Mouse (Mus musculus) T-helper 2 cell (primary cell): ENCODE data around the gene Gm45213.
"Not testable (repeated sequence)": the region's sequence is repeated elsewhere in the genome, so short reads cannot be mapped to it uniquely, and the experiment has no call there.

Experiments
- in situ Hi-C: fragments of 300-600 bp; cut with MboI, MseI; formaldehyde crosslinking; loops from one replicate; pipeline ENCODE4 v1.15.1; 2025; ENCODE audit warnings: high pct_unique_total_duplicates

Gene Gm45213

DNA sequence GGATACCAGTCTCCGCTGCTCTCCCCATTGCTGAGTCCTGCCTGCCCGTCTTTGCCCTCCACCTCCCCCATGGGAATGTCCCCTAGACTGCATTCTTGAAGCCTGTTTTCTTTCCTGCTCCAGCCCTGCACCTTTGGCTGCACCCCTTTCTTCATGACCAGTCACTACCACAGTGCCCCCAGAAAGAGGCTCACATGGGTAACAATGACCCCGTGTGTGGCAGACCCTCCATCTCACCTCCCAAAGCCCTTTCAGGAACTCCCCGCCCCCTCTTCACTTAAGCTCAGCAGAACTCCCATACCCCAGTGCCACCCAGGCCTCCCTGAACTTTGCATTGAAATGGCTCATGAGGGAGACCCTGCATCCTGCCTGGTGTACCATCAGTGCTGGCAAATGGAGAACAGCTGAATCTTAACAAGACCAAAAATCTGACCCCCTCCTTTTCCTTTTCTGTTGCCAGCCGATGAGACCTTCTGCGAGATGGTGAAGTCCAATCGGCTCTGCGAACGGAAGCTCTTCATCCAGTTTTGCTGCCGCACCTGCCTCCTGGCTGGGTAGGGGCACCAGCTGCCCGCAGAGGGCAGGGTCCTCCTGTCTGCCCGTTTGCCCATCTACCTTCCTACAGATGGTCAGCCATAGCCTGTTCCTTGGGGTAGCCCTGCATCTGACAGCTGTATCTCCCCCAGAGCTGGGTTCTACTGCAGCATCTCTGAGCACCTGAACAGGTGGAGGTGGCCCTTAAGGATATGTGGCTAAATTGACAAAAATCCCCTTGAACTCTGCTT lies 5.2 kb downstream of the Gm45213 start:
- in situ Hi-C loops: loop anchor here (25.0 kb wide), 1 partner anchor 711 kb away; no protein-coding TSS in a partner anchor

DNA sequence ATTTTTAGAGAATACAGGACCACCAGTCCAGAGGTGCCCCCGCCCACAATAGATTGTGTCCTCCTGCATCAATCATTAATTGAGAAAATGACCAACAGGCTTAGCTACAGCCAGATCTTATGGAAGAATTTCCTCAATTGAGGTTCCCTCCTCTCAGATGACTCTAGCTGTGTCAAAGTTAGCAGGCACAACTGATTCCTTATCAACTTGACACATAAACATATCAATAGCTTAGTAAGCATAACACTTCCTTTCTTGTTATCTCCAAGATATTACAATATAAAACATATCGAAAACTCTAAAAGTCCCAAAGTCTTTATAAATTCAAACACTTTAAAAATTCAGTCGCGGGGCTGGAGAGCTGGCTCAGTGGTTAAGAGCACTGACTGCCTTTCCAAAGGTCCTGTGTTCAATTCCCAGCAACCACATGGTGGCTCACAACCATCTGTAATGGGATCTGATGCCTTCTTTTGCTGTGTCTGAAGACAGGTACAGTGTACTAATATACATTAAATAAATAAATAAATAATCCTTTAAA lies 10.6 kb downstream of the Gm45213 start:
- in situ Hi-C loops: loop anchor here (5.0 kb wide), 1 partner anchor 352 kb away; no protein-coding TSS in a partner anchor

- in situ Hi-C loops: not testable (repeated sequence)
These were observed 12.0 kb downstream of the Gm45213 start for GRCm38 (mm10) chr7:66055356-66055755.

DNA sequence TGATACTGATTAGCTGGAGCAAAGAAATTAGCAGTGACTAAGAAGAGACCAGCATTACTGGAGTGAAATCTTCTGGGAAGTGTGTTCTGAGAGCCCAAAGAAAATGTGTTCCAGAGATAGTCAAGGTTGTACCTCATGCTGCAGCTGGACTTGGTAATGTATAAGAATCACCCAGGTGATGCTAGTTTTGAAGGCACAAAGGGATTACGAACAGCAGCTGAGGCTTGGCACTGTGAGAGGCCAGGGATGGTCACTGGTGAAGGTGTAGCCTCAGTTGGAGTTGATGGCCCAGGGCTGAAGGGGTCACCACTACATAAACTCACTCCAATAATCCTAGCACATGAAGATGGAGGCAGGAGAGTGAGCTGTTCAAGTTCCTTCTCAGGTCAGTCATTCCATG lies 15.3 kb downstream of the Gm45213 start, which contains the start of gene Snrpa1:
Gene Snrpa1 (plus strand): TSS at position 301 of the 400 bp plus-strand sequence.
- in situ Hi-C loops: no loop called here

- in situ Hi-C loops: no loop called here
These were observed 16.9 kb downstream of the Gm45213 start for GRCm38 (mm10) chr7:66060066-66060956.

DNA sequence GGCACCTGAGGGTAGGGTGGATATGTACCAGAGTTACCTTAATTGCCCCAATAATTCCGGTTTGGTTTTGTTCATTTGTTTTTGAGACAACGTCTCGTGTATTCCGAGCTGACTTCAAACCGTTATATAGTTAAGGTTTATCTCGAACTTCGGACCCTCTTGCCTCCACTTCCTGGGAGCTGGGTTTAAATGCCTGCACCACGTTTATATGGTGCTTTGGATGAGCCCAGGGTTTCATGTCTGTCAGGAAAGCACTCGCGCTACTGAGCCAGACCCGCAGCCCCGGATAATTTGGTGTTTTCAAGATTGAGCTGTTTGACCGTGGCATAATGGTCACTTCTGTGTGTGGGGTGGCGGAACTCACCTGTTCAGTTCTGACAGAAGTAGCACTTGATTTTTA lies 17.7 kb downstream of the Gm45213 start:
- in situ Hi-C loops: no loop called here

- in situ Hi-C loops: loop anchor here (25.0 kb wide), 1 partner anchor 1689 kb away; the partner anchor contains the start of genes Mcee and Mphosph10
These were observed 33.0 kb downstream of the Gm45213 start for GRCm38 (mm10) chr7:66076411-66076810.

- in situ Hi-C loops: loop anchor here (25.0 kb wide), 1 partner anchor 1692 kb away; the partner anchor contains the start of genes Mcee and Mphosph10
These were observed 36.2 kb downstream of the Gm45213 start, which contains the start of gene Selenos for GRCm38 (mm10) chr7:66079364-66080230. Gene Selenos, plus strand, starts transcription at chr7:66079649.

DNA sequence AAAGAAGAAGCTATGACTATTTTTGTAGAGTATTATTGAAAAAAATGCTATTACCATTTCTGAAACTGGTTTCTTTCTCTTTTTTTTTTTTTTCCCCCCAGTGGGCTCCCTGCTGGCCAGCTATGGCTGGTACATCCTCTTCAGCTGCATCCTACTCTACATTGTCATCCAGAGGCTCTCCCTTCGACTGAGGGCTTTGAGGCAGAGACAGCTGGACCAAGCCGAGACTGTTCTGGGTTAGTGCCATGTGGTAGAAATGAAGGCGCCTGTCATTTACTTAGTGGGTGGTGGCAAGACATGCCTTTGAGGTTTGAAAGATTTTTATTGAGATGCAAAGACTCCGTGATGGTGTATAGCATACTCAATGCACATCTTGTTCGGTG lies 36.8 kb downstream of the Gm45213 start:
- in situ Hi-C loops: loop anchor here (25.0 kb wide), 1 partner anchor 1693 kb away; the partner anchor contains the start of genes Mcee and Mphosph10

GRCm38 (mm10) chr7:66083757-66084156 lies 40.4 kb downstream of the Gm45213 start:
- in situ Hi-C loops: loop anchor here (25.0 kb wide), 1 partner anchor 1696 kb away; the partner anchor contains the start of genes Mcee and Mphosph10

GRCm38 (mm10) chr7:66084546-66084945 lies 41.1 kb downstream of the Gm45213 start:
- in situ Hi-C loops: loop anchor here (25.0 kb wide), 1 partner anchor 1697 kb away; the partner anchor contains the start of genes Mcee and Mphosph10

- in situ Hi-C loops: loop anchor here (25.0 kb wide), 1 partner anchor 1700 kb away; the partner anchor contains the start of genes Mcee and Mphosph10
These were observed 44.2 kb downstream of the Gm45213 start for GRCm38 (mm10) chr7:66087652-66088051.

GRCm38 (mm10) chr7:66088077-66088476 lies 44.7 kb downstream of the Gm45213 start:
- in situ Hi-C loops: loop anchor here (25.0 kb wide), 1 partner anchor 1701 kb away; the partner anchor contains the start of genes Mcee and Mphosph10

DNA sequence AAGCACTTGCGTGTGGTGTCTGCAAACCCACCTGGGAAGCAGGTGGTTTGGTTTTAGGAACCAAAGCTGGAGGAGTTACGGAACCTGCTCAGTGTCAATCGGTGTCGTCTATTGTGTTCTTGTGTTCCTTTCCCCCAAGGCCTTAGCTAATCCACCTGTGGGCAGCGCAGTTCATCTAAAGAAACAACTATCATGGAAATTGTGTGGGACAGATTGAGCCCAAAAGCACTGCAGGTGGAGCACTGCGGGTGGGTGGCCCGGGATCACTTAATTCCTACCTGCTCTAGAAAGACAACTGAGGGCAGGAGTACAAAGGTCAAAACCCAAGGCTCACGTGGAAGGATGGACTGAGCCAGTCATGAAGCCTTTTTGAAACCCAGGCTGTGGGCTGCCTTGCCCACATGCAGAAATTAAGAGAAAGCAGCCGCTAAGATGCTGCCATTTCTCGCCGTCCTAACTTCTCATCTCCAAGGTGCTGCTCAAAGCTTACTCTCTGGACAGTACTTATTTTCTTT lies 47.3 kb downstream of the Gm45213 start:
- in situ Hi-C loops: loop anchor here (25.0 kb wide), 1 partner anchor 1703 kb away; the partner anchor contains the start of genes Mcee and Mphosph10

DNA sequence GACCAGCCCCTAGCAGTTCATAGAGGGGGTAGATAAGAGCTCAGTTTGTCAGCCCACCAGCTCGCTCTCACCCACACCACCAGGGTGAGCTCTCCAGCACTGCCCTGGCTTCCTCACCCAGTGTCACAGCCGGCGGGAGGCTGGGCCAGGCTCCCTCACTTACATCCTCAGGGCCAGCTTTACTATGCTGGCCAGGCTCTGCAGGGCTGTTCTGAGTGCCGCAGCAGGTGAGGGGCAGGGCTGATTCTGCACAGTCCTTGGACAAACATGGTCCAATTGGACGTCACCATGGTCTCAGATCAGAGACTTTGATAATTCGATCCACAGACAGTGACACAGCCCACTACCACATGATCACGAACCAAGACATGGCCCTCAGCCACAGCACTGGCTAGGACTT lies 48.2 kb downstream of the Gm45213 start:
- in situ Hi-C loops: loop anchor here (25.0 kb wide), 1 partner anchor 1704 kb away; the partner anchor contains the start of genes Mcee and Mphosph10

DNA sequence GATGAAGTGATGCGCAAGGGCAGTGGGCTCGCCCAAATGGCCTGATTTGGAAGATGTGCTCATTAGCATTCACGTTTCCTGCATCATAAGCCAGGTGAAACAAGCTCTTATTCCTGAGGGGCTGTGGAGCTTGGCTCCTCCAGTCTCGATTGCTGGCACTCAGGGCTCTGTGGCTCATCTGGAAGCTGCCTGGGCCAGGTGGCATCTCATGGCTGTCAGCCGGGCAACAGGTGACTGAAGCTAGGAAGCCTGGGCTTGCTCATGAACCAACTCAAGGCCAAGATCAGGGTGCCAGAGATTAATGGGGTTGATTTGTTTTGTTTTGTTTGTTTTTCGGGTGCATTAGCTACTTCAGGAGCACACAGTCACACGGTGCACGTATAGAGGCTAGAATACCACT lies 49.3 kb downstream of the Gm45213 start:
- in situ Hi-C loops: loop anchor here (25.0 kb wide), 1 partner anchor 1705 kb away; the partner anchor contains the start of genes Mcee and Mphosph10

DNA sequence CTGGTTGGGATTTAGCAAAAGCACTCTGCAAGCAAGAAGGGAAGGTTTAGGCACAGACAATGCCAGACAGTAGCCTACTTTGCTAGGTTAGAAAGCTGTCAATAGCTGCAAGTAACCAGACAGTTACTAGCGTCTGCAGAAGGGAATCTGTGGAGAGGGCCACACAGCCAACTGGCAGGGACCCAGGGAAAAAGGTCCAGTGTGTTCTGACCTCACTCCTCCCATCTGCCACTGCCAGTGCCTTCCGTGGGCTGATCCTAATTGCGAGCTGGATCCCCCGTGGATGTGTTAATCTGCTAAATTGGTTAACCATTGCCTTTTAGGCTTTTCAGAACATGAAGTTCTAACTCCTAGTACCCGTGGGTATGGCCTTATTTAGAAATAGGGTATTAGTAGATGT lies 50.7 kb downstream of the Gm45213 start:
- in situ Hi-C loops: loop anchor here (25.0 kb wide), 1 partner anchor 1707 kb away; the partner anchor contains the start of genes Mcee and Mphosph10

GRCm38 (mm10) chr7:66098803-66099202 lies 55.4 kb downstream of the Gm45213 start:
- in situ Hi-C loops: loop anchor here (25.0 kb wide), 1 partner anchor 1712 kb away; the partner anchor contains the start of genes Mcee and Mphosph10

- in situ Hi-C loops: loop anchor here (5.0 to 25.0 kb wide), 5 partner anchors 85 to 735 kb away; partner anchors contain the start of gene Adamts17
These were observed 58.5 kb downstream of the Gm45213 start for GRCm38 (mm10) chr7:66101866-66102265.
